Mouse (Mus musculus) brain, adult 2 months (tissue): ENCODE measurements at regions not wholly inside any gene's neighbourhood (a gene's known extent, or its start where the extent isn't known, plus 50 kb on each side); places are given as distances from the start of the nearest gene placed in this dataset.
"Not testable (repeated sequence)": the region's sequence is repeated elsewhere in the genome, so short reads cannot be mapped to it uniquely, and the experiment has no call there.

Experiments
- DNase-seq: peaks from one replicate; pipeline ENCODE4 v3.0.0; 2011; ENCODE audit warnings: low read depth, low spot score

DNA sequence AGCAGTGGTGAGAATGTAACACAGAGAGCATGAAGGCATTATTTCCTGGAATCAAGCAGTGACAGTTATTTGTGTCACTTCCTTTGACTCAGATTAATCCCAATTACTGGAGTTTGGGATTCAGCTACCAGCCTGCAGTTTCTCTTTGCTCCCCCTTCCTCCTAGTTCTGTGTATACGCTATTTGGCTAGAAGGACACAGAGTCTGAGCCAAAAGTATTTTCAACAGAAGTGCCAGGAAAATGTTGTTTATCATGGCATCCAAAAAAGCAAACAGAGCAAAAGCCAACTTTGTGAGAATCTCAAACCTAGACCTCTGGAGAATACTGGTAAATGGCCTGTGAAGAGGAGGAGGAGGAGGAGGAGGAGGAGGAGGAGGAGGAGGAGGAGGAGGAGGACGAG lies 600.4 kb downstream of the Crisp4 start:
- peak; percentile 1 for DNase-seq

DNA sequence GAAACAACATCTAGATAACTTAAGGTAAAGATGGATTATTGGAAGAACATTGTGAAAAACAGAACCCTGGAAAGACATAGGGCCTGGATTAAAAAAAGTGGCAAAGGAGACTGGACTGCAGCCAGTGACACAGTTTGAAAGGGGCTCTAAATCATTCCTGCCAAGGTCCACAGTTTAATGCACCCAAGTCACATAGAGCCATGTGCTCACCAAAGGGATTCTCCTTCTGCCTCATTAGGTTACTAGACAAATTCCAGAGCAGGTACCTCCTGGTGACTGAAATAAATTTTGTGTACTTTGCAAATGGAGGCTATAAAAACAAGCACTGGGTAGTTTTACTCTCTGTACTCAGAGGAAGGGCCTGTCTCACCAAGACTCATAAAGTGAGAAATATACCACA lies 607.5 kb downstream of the Crisp4 start:
- DNase-seq = no peak

GRCm38 (mm10) chr1:17531291-17531690 lies 614.4 kb downstream of the Crisp4 start:
- DNase-seq = not testable (repeated sequence)

DNA sequence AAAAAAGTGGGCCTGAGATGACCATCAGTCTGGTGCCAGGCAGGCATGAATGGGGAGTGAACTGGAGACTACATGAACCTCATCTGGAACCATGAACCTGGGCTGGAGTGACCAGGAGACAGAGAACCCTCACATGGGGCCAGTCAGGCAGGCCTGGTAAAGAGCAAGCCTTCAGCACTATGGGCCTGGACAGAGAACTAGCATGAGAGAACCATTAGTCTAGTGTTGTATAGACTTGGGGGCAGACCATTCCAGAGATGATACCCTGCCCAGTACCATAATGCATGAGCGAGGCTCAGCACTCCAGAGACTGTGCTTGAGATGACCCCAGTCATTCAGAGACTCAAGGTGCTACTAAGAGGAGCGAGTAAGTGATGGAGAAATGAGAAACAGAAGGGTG lies 625.6 kb downstream of the Crisp4 start:
- DNase-seq = no peak

- no peak for DNase-seq
Measured at GRCm38 (mm10) chr1:17506125-17507112, 639.3 kb downstream of the Crisp4 start.

GRCm38 (mm10) chr1:17493596-17493995 lies 652.1 kb downstream of the Crisp4 start:
- DNase-seq = no peak

GRCm38 (mm10) chr1:17489854-17490202 lies 655.9 kb downstream of the Crisp4 start:
- DNase-seq = not testable (repeated sequence)

DNA sequence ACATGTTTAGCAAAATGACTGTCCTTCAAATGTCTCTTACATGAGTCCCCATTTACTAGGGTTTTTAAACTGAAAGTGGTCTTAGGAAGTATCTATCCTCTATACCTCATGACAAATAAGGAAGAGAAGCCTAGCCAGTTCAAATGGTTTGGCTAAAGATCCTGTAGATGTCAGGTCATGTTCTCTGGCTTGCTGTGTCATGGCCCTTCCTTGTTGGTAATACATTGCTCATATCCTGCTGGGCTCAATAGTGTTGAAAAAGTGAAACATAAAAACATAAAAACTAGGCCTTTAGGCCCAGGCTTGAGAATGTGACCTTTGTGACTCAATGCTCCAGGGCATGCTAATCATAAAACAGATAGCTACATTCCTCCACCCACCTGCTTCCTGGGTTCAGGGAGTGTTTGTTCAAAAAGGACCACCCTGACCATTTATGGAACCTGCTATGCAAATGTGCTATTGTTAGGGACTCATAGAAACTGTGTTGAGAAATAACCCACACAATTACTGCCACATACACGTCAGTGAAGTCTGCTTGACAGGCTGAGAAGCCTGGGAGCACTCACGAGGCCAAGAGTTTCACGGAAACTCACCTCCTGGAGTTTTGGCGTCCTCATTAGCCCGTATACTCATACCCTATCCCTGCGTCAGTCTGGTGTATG lies 656.4 kb downstream of the Crisp4 start:
- DNase-seq = not testable (repeated sequence)

DNA sequence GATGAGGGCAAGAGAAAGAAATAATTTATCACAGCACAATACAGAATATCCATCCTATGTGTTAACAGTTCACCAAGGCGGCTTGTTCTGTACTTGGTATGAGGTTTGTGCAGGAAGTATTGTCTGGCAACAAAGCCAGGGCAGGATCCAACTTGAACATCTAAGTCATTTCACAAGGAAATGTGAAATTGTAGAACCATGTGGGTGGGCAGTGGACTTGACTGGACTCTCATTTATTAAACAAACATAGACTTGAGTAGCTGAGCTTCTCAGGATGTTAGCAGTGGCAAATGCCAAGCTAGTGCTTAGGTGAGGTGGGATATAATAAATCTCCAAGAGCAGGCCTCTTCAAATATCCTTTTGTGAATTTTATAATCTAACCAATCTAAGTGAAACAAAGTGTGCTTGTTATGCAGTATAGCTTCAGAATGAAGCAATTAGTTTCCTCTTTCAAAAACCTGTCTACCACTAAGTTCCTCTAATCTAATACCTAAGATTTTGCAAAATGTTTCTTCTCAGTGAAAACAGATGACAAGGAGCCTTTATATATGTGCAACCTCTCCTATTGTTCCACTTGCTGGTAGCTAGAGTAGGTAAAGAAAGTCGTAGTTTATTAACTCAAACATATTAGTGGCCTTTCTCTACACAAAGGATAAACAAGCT lies 694.4 kb downstream of the Crisp4 start:
- no peak for DNase-seq

DNA sequence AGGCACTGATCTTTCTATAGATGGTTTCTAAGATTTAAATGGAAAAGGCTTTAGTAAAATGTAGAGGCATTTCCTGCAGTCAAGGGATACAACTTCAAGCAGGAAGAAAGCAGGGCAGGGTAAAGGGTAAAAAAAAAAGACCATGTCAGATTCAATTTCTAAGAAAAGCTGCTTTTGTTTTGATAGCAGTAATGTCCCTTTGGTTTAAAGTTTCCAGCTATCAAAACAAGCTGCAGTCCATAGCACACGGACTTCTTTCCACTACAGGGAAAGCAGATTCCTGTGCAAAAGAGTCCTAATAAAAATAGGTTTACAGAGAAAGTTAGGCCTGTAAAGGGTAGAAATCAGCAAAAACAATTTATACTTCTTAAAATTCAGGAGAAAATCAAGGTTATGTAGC lies 695.0 kb downstream of the Crisp4 start:
- no peak for DNase-seq

GRCm38 (mm10) chr1:17450295-17450694 lies 695.4 kb downstream of the Crisp4 start:
- no peak for DNase-seq

DNA sequence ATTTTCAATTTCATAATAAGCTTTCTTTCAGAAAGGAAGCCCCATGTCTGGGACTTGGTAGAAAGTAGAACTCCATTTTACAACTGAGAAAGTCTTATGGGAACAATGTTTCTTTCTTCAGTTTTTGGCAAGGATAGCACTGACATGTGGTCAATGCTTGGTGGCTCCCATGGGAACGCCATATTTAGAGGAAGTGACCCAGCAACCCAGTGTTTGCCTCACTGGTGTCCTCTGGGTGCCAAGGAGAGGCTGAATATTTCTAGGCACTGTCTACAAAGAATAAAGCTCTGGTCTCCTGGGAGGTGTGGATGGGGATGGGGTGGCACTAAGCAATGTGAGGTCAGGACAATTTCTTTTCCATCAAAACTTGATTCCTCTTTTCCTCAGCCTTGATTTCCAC lies 696.4 kb downstream of the Crisp4 start:
- peak; percentile 11 for DNase-seq

DNA sequence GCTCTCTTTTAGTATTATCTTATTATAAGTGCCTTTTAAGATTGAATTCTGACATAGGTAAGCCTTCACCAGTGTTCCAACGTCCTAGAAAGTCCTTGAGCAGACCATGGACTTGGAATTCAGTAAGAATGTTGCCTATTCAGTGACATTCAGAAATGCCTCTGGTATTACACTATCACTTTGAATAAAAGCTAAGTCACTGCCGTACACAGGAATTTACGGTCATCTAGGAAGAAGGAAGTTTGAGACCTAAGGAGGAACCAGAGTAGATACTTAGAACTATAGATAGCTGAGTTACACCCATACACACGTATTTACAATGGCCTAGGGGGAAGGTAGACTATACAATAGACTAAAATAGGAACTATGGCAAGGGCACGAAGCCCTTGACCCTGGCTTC lies 711.6 kb downstream of the Crisp4 start:
- DNase-seq = not testable (repeated sequence)

GRCm38 (mm10) chr1:17415958-17416357 lies 729.7 kb downstream of the Crisp4 start:
- no peak for DNase-seq

DNA sequence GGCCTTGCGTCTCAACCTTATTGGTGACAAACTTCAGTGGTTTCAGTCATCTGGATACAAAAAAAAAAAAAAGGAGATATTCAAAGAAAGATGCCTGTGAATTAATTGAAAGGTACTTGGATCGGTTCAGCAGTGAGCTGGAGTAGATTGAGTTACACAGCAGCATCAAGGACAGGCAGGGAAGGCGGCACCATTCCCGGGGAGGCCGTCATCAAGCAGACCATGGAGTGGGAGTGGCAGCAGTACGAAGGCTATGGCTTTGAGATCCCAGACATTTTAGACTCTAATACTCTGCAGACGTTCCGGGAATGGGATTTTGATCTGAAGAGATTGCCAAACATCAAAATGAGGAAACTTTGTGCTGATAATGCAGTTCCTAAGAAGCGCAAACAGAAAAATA lies 750.8 kb downstream of the Crisp4 start:
- DNase-seq = no peak

GRCm38 (mm10) chr1:17392114-17392819 lies 753.4 kb downstream of the Crisp4 start:
- DNase-seq = no peak

DNA sequence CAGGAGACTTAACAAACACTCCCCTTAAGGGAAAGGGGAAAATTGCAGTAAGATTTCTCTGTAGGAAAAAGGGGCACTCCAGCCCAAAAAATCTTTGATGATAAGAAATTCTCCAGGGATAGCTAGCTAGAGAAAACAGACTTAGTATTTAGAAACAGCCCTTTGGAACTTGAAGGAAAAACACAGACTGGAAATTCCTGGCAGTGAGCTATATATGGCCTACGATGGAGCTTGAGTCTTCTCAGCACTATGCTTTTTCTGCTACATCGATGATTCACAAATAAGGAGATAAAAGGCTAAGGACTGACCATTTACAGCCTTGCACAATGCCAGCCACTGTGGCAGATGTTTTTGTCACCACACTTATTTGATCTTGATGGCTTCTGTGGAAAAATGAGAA lies 768.1 kb downstream of the Crisp4 start:
- DNase-seq = peak; percentile 4

GRCm38 (mm10) chr1:17348271-17348670 lies 797.4 kb downstream of the Crisp4 start:
- no peak for DNase-seq

GRCm38 (mm10) chr1:17337827-17338226 lies 807.9 kb downstream of the Crisp4 start:
- DNase-seq = peak; percentile 77

DNA sequence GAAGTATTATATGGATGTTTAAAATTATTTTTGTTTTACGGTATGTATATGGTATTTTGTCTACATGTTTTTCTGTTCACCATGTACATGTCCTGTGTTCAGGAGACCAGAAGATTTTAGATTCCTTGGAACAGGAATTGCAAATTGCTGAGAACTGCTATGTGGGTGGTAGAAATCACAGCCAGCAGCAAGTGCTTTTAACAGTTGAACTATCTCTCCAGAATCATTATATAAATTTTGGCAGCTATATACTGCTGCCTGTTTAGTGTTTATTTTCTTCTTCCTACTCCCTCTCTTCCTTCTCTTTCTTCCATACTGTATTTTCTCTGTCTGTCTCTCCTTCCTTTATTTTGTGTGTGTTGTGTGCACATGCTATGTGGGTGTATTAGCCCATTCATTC lies 834.3 kb downstream of the Crisp4 start:
- DNase-seq = peak; percentile 17

GRCm38 (mm10) chr1:17309928-17310327 lies 835.8 kb downstream of the Crisp4 start:
- DNase-seq = peak; percentile 25
